Mouse (Mus musculus) frontal cortex, postnatal 10 days (tissue): ENCODE data around the gene Pheta1.
A peak's percentile ranks its signal among the peaks of the same experiment; 100 is the strongest.

ENCODE experiments used
- DNase-seq, 2 experiments: peaks; one replicate each; pipeline ENCODE4 v3.0.0; 2022; ENCODE audit warnings: low spot score in 2 of 2, mixed read lengths in 1 of 2

The Pheta1 gene

GRCm38 (mm10) chr5:121848743-121849142 is at the start of gene Pheta1:
Gene Pheta1, plus strand, starts transcription at chr5:121848984.
- peak; percentile 83 to 90 for DNase-seq

- DNase-seq, result no peak
Measured at GRCm38 (mm10) chr5:121807186-121807585, 41.6 kb upstream of the Pheta1 start.

GRCm38 (mm10) chr5:121808202-121808601 is 40.6 kb upstream of the Pheta1 start:
- no peak for DNase-seq

GRCm38 (mm10) chr5:121809667-121810224 is 39.0 kb upstream of the Pheta1 start:
- no peak for DNase-seq

GRCm38 (mm10) chr5:121810331-121811151 is 38.2 kb upstream of the Pheta1 start:
- no peak for DNase-seq

GRCm38 (mm10) chr5:121811485-121811931 is 37.3 kb upstream of the Pheta1 start:
- DNase-seq, result no peak

- DNase-seq, result no peak
Measured at GRCm38 (mm10) chr5:121812526-121813243, 36.1 kb upstream of the Pheta1 start.

GRCm38 (mm10) chr5:121813744-121814143 is 35.0 kb upstream of the Pheta1 start:
- no peak for DNase-seq

GRCm38 (mm10) chr5:121815067-121815466 is 33.7 kb upstream of the Pheta1 start:
- DNase-seq, result no peak

- DNase-seq, result no peak
Measured at GRCm38 (mm10) chr5:121815867-121816380, 32.9 kb upstream of the Pheta1 start.

GRCm38 (mm10) chr5:121816611-121817010 is 32.2 kb upstream of the Pheta1 start:
- DNase-seq, result no peak

- no peak for DNase-seq
Measured at GRCm38 (mm10) chr5:121817551-121817950, 31.2 kb upstream of the Pheta1 start.

GRCm38 (mm10) chr5:121818401-121818800 is 30.4 kb upstream of the Pheta1 start:
- DNase-seq, result peak in 1 of 2 experiments; percentile 6

GRCm38 (mm10) chr5:121818862-121819261 is 29.9 kb upstream of the Pheta1 start:
- no peak for DNase-seq

- DNase-seq, result no peak
Measured at GRCm38 (mm10) chr5:121819559-121819958, 29.2 kb upstream of the Pheta1 start.

- no peak for DNase-seq
Measured at GRCm38 (mm10) chr5:121820161-121820560, 28.6 kb upstream of the Pheta1 start.

GRCm38 (mm10) chr5:121820657-121821056 is 28.1 kb upstream of the Pheta1 start:
- no peak for DNase-seq

- DNase-seq, result no peak
Measured at GRCm38 (mm10) chr5:121821116-121821515, 27.7 kb upstream of the Pheta1 start.

- DNase-seq, result no peak
Measured at GRCm38 (mm10) chr5:121821552-121821951, 27.2 kb upstream of the Pheta1 start.

- peak in 1 of 2 experiments; percentile 6 for DNase-seq
Measured at GRCm38 (mm10) chr5:121822786-121823505, 25.8 kb upstream of the Pheta1 start.

GRCm38 (mm10) chr5:121823668-121824067 is 25.1 kb upstream of the Pheta1 start:
- DNase-seq, result no peak

GRCm38 (mm10) chr5:121824121-121824520 is 24.7 kb upstream of the Pheta1 start:
- no peak for DNase-seq
